10 mouse cellular contexts compared by ENCODE assay signal in the genomic region with DNA sequence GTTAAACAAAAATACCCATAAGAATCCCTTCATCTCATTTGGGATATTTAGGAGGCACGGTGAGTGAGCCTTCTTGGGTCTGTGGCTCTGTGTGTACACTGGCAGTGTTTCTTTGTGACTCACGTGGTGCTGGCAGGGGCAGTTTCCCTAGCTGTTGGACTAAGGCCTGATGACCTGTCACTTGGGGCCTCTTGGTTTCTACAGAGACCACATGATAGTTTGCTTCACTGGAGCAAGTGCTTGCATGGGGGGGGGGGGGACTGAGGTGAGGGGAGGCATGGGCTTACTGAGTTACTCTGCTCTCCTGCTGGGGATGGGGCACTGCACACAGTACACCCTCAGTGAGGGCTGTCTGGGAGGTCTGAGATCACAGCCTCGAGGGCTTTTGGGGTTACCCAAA.
DNase-seq lines count a peak whose midpoint lies in the region; ATAC-seq and TF ChIP-seq lines count a peak whose summit lies in the region.
"Had no signal": no experiment of that assay in that cellular context is flagged by ENCODE, and none has a peak within 500 bp of the region (broad histone marks: within the 10 kb centered on the region; RNA-seq: fewer than 3 reads in every experiment).

No protein-coding gene starts in this region.

- DNase-seq in gastrocnemius, adult 18-20 months (ENCODE audit: low spot score), result peak; percentile 80
- DNase-seq in gastrocnemius, postnatal 10 days, result no peak
- DNase-seq in left cerebral cortex, adult 18-20 months (ENCODE audit: low spot score in 2 of 2), result no peak
- DNase-seq in layer of hippocampus, adult 18-20 months (ENCODE audit: low spot score in 2 of 2), result no peak
- no peak for DNase-seq in layer of hippocampus, postnatal 10 days (ENCODE audit: low spot score in 2 of 2)
- DNase-seq: embryo, embryonic 11 days; lung, embryonic 14.5 days had no signal

- peaks cover 12% of the 10 kb centered on the region for H3K4me1 ChIP-seq in forebrain, embryonic 16.5 days (replicated peaks; ENCODE audit: control insufficient read depth, insufficient read depth, low read length)
- no peaks in the 10 kb centered on the region for H3K4me1 ChIP-seq in kidney, embryonic 16.5 days (ENCODE audit: insufficient read depth, low read length)

- H3K27ac ChIP-seq in forebrain, embryonic 16.5 days (ENCODE audit: low read length), result no peak overlapping the region
- H3K27ac ChIP-seq in kidney, embryonic 16.5 days (ENCODE audit: low read length), result no peak overlapping the region

- H3ac ChIP-seq in C2C12 (ENCODE audit: control insufficient read depth, insufficient read length, low read depth), result no peak overlapping the region

- H3K36me3 ChIP-seq in C2C12 (ENCODE audit: control insufficient read depth, insufficient read depth), result peaks cover 21% of the 10 kb centered on the region
- no peaks in the 10 kb centered on the region for H3K36me3 ChIP-seq in forebrain, embryonic 16.5 days (ENCODE audit: control insufficient read depth, insufficient read depth)
- H3K36me3 ChIP-seq in kidney, embryonic 16.5 days (ENCODE audit: insufficient read depth, low read length), result no peaks in the 10 kb centered on the region

- ATAC-seq in forebrain, embryonic 16.5 days, result peak; percentile 59
- ATAC-seq in kidney, embryonic 16.5 days (ENCODE audit: low FRiP score, low TSS enrichment), result peak; percentile 57; the same call in 1 of the 2 replicates

- peaks cover 2% of the 10 kb centered on the region for H3K79me3 ChIP-seq in C2C12 (ENCODE audit: low read depth)

- WGBS in forebrain, embryonic 16.5 days, result 26% methylated on average over 3 of the region's 3 CpGs
- WGBS in kidney, embryonic 16.5 days, result 38% methylated on average over 3 of the region's 3 CpGs

- H3K27me3 ChIP-seq in C2C12 (ENCODE audit: control insufficient read depth, insufficient read depth, insufficient read length), result no peaks in the 10 kb centered on the region
- H3K27me3 ChIP-seq in forebrain, embryonic 16.5 days (replicated peaks; ENCODE audit: control insufficient read depth, insufficient read depth, low read length), result no peaks in the 10 kb centered on the region
- no peaks in the 10 kb centered on the region for H3K27me3 ChIP-seq in kidney, embryonic 16.5 days (ENCODE audit: insufficient read depth, low read length)

- no peaks in the 10 kb centered on the region for H3K9me3 ChIP-seq in forebrain, embryonic 16.5 days (ENCODE audit: control insufficient read depth, low read length)
- H3K9me3 ChIP-seq in kidney, embryonic 16.5 days (ENCODE audit: low read length), result no peaks in the 10 kb centered on the region

- no peak for TF ChIP-seq CTCF in C2C12 (IDR thresholded peaks at IDR 0.05; ENCODE audit: control insufficient read depth, insufficient read depth, insufficient read length)

- H3K79me2 ChIP-seq in C2C12 (ENCODE audit: control insufficient read depth, insufficient read depth), result peaks cover 44% of the 10 kb centered on the region

- H3K4me3 ChIP-seq in C2C12 (ENCODE audit: insufficient read depth, poor library complexity, severe bottlenecking), result no peak overlapping the region
- no peak overlapping the region for H3K4me3 ChIP-seq in forebrain, embryonic 16.5 days (replicated peaks; ENCODE audit: low read length)
- H3K4me3 ChIP-seq in kidney, embryonic 16.5 days (ENCODE audit: low read length), result no peak overlapping the region

- H3K4me2 ChIP-seq in forebrain, embryonic 16.5 days (ENCODE audit: low read length), result no peak overlapping the region
- H3K4me2 ChIP-seq in kidney, embryonic 16.5 days (replicated peaks; ENCODE audit: low read depth, low read length), result no peak overlapping the region
- H3K4me2 ChIP-seq: lung, embryonic 14.5 days had no signal

- no peak overlapping the region for H3K9ac ChIP-seq in forebrain, embryonic 16.5 days (replicated peaks; ENCODE audit: low read depth, low read length)
- no peak overlapping the region for H3K9ac ChIP-seq in kidney, embryonic 16.5 days (replicated peaks; ENCODE audit: low read length)
- H3K9ac ChIP-seq: lung, embryonic 14.5 days had no signal

TF ChIP-seq in C2C12, 6 proteins besides CTCF, POLR2A, EP300 and RAD21:
- TF ChIP-seq MAX (IDR thresholded peaks at IDR 0.05), result no peak
- no peak for TF ChIP-seq CEBPB (IDR thresholded peaks at IDR 0.05; ENCODE audit: low read depth)
- peak; percentile 71 for TF ChIP-seq USF1 (IDR thresholded peaks at IDR 0.05; ENCODE audit: low read depth)
- no peak for TF ChIP-seq MYOD1 (IDR thresholded peaks at IDR 0.05; ENCODE audit: control insufficient read depth, insufficient read length, low read depth)
